Mouse (Mus musculus) spleen, adult 12 weeks (tissue): ENCODE data around the gene Rnf8.

Source experiments
- DNase-seq: peaks from one replicate; pipeline ENCODE4 v3.0.0; 2022; ENCODE audit warnings: low spot score

Gene Rnf8

DNA sequence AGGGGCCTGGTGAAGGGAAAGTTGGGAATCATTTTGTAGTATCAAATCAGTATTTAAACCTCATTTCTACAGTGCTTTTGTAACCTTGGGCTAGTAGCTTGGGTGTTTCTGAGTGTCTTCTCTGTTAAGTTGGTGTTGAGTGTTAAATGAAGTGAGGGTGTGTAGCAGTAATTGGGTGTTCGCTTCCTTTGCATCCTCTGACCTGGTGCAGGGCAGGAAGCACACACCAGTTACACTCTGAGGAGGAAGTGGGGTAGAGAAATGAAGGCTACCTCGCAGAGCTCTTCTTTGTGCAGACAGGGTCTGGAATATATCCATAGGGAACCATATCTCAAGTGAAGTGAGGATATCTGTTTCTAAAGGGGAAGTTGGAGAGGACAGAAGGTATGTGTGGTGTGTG lies 66.3 kb downstream of the Rnf8 start:
- DNase-seq: no peak

DNA sequence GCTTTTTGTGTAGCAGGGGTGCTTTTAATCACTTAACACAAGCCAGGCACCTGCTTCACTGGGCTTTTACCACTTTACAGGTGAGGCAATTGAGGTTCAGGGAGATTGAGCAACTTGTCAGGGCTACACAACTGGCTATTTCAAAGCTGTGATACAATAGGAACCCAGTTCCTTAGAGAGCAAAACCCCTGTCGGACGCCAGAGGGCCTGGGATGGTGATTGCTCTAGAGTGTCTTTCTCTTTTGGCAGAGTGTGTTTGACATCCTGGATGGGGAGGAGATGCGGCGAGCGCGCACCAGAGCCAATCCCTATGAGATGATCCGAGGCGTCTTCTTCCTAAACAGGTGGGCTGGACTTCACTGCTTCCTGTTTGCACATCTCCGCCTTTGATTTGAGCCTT lies 67.1 kb downstream of the Rnf8 start:
- DNase-seq: no peak

DNA sequence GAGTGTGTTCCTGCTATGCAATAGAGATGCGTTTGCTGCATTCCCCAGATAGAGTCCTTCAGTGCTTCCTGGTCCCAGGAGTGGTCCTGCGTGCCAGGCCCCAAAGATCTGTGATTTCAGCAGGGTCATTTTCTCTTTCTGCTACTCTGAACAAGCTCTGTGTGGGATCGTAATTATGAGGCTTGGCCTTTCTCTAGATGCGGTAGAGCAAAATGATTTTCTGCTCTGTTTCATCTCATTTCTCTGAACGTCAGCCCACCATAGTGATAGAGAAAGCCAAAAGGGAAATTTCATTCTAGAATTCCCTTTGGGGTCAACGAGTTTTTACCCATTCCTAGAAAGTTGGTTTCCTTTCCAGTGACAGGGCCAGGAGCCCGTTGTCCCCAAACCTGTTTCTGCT lies 67.7 kb downstream of the Rnf8 start:
- no peak for DNase-seq

DNA sequence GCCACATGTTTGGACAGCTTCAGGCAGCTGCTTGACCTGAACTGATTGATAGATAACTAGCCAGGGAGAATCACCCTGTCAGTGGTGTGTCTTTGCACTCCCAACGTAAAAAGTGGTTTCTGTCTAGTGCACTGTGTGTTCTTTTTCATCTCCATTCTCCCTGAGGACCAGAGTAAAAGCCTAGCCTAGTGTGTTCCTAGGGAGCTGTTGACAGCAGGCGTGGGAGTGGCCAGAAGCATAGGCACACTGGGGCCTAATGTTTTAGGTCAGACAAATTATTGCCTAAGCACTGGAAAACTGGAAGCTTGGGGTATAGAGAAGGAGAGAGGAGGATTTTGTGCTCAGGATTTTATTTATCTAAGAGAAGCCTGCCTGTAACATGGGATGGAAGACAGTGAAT lies 68.5 kb downstream of the Rnf8 start:
- no peak for DNase-seq

DNA sequence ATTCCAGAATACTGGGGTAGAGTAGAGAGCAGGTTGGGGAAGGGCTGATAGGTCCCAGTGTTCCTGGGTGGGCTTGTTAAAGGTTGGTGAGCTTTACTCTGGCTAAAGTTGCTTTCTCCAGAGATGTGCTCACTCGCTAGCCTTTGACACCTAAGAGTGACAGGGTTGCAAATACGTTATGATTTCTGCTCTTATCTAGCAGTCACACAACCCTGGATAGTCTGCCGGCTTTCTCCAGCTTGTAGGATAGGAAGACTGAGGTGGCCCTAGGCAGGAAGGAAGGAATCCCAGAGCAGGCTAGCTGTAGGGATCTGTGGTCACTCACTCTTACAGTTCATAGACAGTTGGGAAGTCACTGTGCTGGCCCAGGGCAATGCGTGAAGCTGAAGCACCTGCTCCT lies 69.7 kb downstream of the Rnf8 start:
- DNase-seq: no peak

DNA sequence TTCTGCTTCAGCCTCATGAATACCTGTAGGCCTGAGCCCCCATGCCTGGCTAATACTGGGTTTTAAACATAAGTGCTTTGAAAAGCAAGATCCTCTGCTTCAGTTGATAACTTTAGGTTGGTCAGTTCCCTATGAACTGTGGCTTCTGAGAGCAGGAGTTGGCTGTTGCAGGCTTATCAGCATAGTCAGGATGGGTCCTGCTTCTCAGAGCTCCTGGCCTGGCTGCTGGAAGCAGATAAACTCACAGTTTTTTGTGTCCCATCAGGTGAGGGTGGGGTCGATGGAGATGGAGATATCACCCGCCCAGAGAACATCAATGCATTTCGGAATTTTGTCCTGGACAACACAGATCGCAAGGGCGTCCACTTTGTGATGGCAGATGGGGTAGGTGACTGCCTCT lies 72.2 kb downstream of the Rnf8 start:
- DNase-seq: no peak

DNA sequence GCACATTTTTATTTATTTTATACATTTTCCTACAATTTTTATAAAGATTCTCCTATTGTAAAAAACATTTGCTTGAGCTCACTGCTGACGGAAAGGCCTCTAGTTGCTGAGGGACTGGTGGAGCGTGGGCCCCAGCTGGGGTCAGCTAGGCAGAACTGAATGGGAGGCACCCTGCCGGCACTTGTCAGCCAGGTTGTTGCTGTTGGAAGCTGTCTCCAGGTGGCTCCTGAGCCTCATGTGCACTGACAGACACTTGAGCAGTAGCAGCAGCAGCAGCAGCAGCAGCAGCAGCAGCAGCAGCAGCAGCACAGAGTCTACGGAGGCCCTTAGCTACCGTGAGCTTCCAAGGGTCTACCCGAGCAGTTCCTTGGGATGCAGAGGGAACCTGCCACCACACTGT lies 72.8 kb downstream of the Rnf8 start:
- no peak for DNase-seq

DNA sequence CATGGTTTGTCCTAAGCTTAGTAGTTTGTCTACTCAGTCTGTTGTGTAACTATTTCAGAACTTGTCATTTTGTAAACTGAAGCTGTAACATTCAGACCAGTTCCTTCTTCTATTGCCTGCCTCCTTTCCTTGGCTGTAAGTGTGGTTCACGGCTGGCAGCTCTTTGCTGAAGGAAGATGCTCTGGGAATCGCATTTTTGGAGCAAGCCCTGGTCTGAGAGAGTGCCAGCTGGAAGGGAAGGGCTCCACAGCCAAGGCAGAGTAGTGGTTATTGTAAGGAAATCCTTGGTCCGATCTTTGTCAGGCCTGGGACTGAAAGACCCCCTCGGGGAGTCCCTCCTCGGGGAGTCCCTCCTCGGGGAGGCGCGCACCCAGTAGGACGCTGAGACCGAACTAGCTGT lies 74.0 kb downstream of the Rnf8 start:
- DNase-seq: no peak

DNA sequence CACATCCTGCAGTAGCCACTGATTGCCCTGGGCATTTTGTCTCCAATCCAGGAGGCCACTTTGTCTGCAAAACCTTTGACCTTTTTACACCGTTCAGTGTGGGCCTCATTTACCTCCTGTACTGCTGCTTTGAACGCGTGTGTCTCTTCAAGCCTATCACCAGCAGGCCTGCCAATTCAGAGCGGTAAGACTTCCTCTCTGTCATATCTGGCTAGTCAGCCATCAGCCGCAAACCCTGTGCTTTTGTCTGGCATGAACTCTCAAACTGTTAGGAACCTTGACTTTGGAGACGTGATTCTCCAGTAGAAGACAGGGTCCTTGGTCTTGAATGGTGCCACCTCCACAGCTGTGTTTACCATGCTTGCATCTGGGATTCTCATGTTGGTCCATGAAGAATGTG lies 75.7 kb downstream of the Rnf8 start:
- no peak for DNase-seq

DNA sequence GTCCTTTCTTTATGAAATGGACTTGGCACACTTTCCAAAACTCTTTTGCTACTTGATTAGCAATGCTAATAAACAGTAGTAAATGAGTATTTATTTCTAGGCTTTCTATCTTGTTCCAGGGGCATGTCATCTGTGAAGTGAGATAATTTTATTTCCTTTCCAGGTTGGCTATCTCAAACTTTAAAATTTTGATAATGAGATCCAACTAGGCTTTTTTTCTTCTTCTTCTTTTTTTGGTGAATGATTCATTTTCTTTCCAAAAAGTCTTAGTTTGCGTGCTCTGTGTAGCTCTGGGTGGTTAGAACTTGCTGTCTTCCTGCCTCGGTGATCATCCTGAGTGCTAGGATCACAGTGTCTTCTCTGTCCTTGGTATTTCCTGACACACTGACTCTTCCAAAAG lies 78.2 kb downstream of the Rnf8 start:
- no peak for DNase-seq

DNA sequence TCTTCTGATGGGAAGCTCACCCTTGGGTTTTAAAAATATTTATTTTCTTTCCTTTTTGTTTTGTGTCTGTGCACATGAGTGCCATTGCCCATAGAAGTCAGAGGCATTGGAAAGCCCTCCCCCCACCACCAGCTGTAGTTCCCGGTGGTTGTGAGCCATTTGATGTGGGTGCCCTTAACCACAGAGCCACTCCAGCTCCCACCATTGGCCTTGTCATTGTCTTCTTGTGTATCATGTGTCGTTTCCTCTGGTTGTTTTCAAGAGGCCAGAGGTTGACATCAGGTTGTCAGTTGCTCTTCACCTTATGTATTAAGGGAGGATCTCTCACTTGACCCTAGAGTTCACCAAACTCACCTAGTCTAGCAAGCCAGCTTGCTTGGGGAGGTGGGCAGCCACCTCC lies 79.0 kb downstream of the Rnf8 start:
- DNase-seq: no peak

DNA sequence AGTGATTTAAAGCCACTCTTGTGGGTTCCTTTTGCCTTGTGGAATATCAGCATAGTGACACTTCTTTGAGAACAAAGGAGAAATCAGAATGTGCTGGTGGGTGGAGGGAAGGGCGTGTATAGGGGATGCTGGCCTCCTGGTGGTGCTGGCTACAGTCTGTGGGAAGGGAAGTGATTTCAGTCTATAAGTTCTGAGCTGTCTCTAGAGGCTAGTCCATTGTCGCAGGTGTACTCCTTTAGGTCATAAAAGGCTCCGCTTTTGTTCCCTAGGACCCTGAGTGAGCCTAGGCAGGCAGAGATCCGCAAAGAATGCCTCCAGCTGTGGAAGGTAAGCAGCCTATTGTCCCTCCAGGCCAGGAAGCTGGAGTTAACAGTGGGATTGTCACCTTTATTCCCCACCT lies 79.9 kb downstream of the Rnf8 start:
- DNase-seq: no peak
